Mouse (Mus musculus) limb, embryonic 10.5 days (tissue): ENCODE results near the gene Slc12a9. TPM values are rescaled to one million over a fixed set of nuclear protein-coding genes. Genes with fewer than 3 reads are reported as not detected.

Experiments used
- DNase-seq: peaks from one replicate; pipeline ENCODE4 v3.0.0-alpha.2; 2017; ENCODE audit warnings: low spot score
- H3K27ac ChIP-seq: fragments of 300-500 bp; sonication (generic); 2 replicates; pipeline ENCODE4 v1.5.1; 2016; ENCODE audit warnings: mild to moderate bottlenecking
- H3K27me3 ChIP-seq: fragments of 300-500 bp; sonication (generic); 2 replicates; pipeline ENCODE4 v1.6.1; 2016; ENCODE audit warnings: low read depth, mild to moderate bottlenecking; ENCODE audit not compliant: poor library complexity, severe bottlenecking
- H3K36me3 ChIP-seq: fragments of 300-500 bp; sonication (generic); 2 replicates; pipeline ENCODE4 v1.6.1; 2016; ENCODE audit warnings: mild to moderate bottlenecking, moderate library complexity
- H3K4me1 ChIP-seq: fragments of 300-500 bp; sonication (generic); 2 replicates; pipeline ENCODE4 v1.6.1; 2016
- H3K4me3 ChIP-seq: fragments of 300-500 bp; sonication (generic); 2 replicates; pipeline ENCODE4 v1.5.1; 2016; ENCODE audit warnings: mild to moderate bottlenecking, moderate library complexity
- H3K9me3 ChIP-seq: fragments of 300-500 bp; sonication (generic); replicated peaks from 2 replicates; pipeline ENCODE4 v1.6.1; 2016; ENCODE audit warnings: mild to moderate bottlenecking
- WGBS: fragments of 180-500 bp; shearing (Covaris S2); methylation state at CpG from one replicate; pipeline ENCODE4 v1.1.7; 2016; 5-methylcytosine and 5-hydroxymethylcytosine counted together
- polyA plus RNA-seq: library from polyadenylated mRNA; unstranded; fragments of >200 nt; fragmentation: Nextera tagmentation; extraction: Ambion mirVana; gene quantifications from 2 replicates; pipeline ENCODE4 v1.2.1, GENCODE M21; 2016

The Slc12a9 gene
- polyA plus RNA-seq, 1 experiment from 2014 or later = 10.4 TPM

GRCm38 (mm10) chr5:137352011-137352975 is 18.9 kb upstream of the Slc12a9 start:
- DNase-seq = peak; percentile 56
- Histone ChIP-seq H3K27me3 (no peaks in the 10 kb centered on the region), H3K36me3 (peaks cover 50% of the 10 kb centered on the region), H3K27ac (peak overlapping the region; percentile 98), H3K4me3 (peak overlapping the region; percentile 97), H3K9me3 (no peaks in the 10 kb centered on the region), H3K4me1 (peaks cover 55% of the 10 kb centered on the region)
- 4% methylated on average over 16 of the region's 16 CpGs for WGBS

- Histone ChIP-seq H3K36me3 (peaks cover 41% of the 10 kb centered on the region), H3K4me1 (peaks cover 59% of the 10 kb centered on the region), H3K4me3 (peak overlapping the region; percentile 97), H3K9me3 (no peaks in the 10 kb centered on the region), H3K27ac (peak overlapping the region; percentile 98), H3K27me3 (no peaks in the 10 kb centered on the region)
- no peak for DNase-seq
- WGBS = 3% methylated on average over 4 of the region's 4 CpGs
Observed at GRCm38 (mm10) chr5:137351394-137351793, 18.0 kb upstream of the Slc12a9 start.

GRCm38 (mm10) chr5:137351058-137351380 is 17.6 kb upstream of the Slc12a9 start:
- Histone ChIP-seq H3K27me3 (no peaks in the 10 kb centered on the region), H3K36me3 (peaks cover 37% of the 10 kb centered on the region), H3K27ac (peak overlapping the region; percentile 98), H3K9me3 (no peaks in the 10 kb centered on the region), H3K4me3 (peak overlapping the region; percentile 97), H3K4me1 (peaks cover 62% of the 10 kb centered on the region)
- WGBS = 0% methylated on average over 8 of the region's 8 CpGs
- DNase-seq = no peak

- H3K27ac ChIP-seq = peak overlapping the region; percentile 98
- peak overlapping the region; percentile 97 for H3K4me3 ChIP-seq
- DNase-seq = peak; percentile 73
- peaks cover 68% of the 10 kb centered on the region for H3K4me1 ChIP-seq
- H3K36me3 ChIP-seq = peaks cover 31% of the 10 kb centered on the region
- 1% methylated on average over 55 of the region's 55 CpGs for WGBS
- H3K9me3 ChIP-seq = no peaks in the 10 kb centered on the region
- no peaks in the 10 kb centered on the region for H3K27me3 ChIP-seq
Observed at GRCm38 (mm10) chr5:137350205-137351057, 17.0 kb upstream of the Slc12a9 start.

GRCm38 (mm10) chr5:137349384-137350204 is 16.2 kb upstream of the Slc12a9 start, which contains the start of gene Ephb4:
Gene Ephb4 (plus strand): TSS chr5:137350109.
- Histone ChIP-seq H3K4me3 (peak within 1 kb of the TSS; percentile 97), H3K36me3 (peaks cover 23% of the 10 kb centered on the region), H3K27ac (peak within 1 kb of the TSS; percentile 98), H3K9me3 (no peaks in the 10 kb centered on the region), H3K4me1 (peaks cover 72% of the 10 kb centered on the region), H3K27me3 (no peaks in the 10 kb centered on the region)
- DNase-seq = peak; percentile 96
- 1% methylated on average over 32 of the region's 32 CpGs for WGBS

- peak overlapping the region; percentile 98 for H3K27ac ChIP-seq
- peaks cover 66% of the 10 kb centered on the region for H3K4me1 ChIP-seq
- no peaks in the 10 kb centered on the region for H3K27me3 ChIP-seq
- peak; percentile 76 for DNase-seq
- peaks cover 15% of the 10 kb centered on the region for H3K36me3 ChIP-seq
- under 1% methylated on average over 33 of the region's 33 CpGs for WGBS
- H3K9me3 ChIP-seq = no peaks in the 10 kb centered on the region
- peak overlapping the region; percentile 97 for H3K4me3 ChIP-seq
Observed at GRCm38 (mm10) chr5:137348482-137349383, 15.3 kb upstream of the Slc12a9 start.

- no peak for DNase-seq
- H3K27me3 ChIP-seq = no peaks in the 10 kb centered on the region
- peaks cover 8% of the 10 kb centered on the region; the same call in 1 of the 2 replicates for H3K36me3 ChIP-seq
- peaks cover 58% of the 10 kb centered on the region for H3K4me1 ChIP-seq
- no peaks in the 10 kb centered on the region for H3K9me3 ChIP-seq
- H3K27ac ChIP-seq = peak overlapping the region; percentile 98
- WGBS = 13% methylated on average over 7 of the region's 7 CpGs
- peak overlapping the region; percentile 97 for H3K4me3 ChIP-seq
Observed at GRCm38 (mm10) chr5:137347856-137348255, 14.5 kb upstream of the Slc12a9 start.

GRCm38 (mm10) chr5:137346983-137347382 is 13.6 kb upstream of the Slc12a9 start:
- H3K27ac ChIP-seq = 0 out of 2 replicates have a peak overlapping the region, but pooled peaks have one; percentile 20

GRCm38 (mm10) chr5:137346388-137346787 is 13.0 kb upstream of the Slc12a9 start:
- Histone ChIP-seq H3K4me3 (no peak overlapping the region), H3K36me3 (0 out of 2 replicates have a peak, but pooled peaks cover under 1% of the 10 kb centered on the region), H3K27ac (0 out of 2 replicates have a peak overlapping the region, but pooled peaks have one; percentile 20), H3K4me1 (peaks cover 44% of the 10 kb centered on the region), H3K27me3 (no peaks in the 10 kb centered on the region), H3K9me3 (no peaks in the 10 kb centered on the region)
- DNase-seq = no peak
- 74% methylated on average over 1 of the region's 1 CpGs for WGBS

More at GRCm38 (mm10) chr5:137346983-137347382, 13.6 kb upstream of the Slc12a9 start:
- peaks cover 50% of the 10 kb centered on the region for H3K4me1 ChIP-seq
- 0 out of 2 replicates have a peak, but pooled peaks cover 3% of the 10 kb centered on the region for H3K36me3 ChIP-seq
- WGBS = 88% methylated on average over 4 of the region's 4 CpGs
- DNase-seq = no peak
- no peaks in the 10 kb centered on the region for H3K9me3 ChIP-seq
- no peak overlapping the region for H3K4me3 ChIP-seq
- H3K27me3 ChIP-seq = no peaks in the 10 kb centered on the region

GRCm38 (mm10) chr5:137345821-137346220 is 12.4 kb upstream of the Slc12a9 start:
- H3K4me3 ChIP-seq = no peak overlapping the region
- 21% methylated on average over 9 of the region's 9 CpGs for WGBS
- H3K36me3 ChIP-seq = no peaks in the 10 kb centered on the region
- peaks cover 43% of the 10 kb centered on the region for H3K4me1 ChIP-seq
- H3K27me3 ChIP-seq = no peaks in the 10 kb centered on the region
- no peaks in the 10 kb centered on the region for H3K9me3 ChIP-seq
- no peak for DNase-seq
- H3K27ac ChIP-seq = peak overlapping the region; percentile 4; the same call in 1 of the 2 replicates

- Histone ChIP-seq H3K36me3 (no peaks in the 10 kb centered on the region), H3K27me3 (no peaks in the 10 kb centered on the region), H3K27ac (no peak overlapping the region), H3K4me3 (no peak overlapping the region), H3K4me1 (peaks cover 48% of the 10 kb centered on the region), H3K9me3 (no peaks in the 10 kb centered on the region)
- DNase-seq = no peak
Observed at GRCm38 (mm10) chr5:137343869-137344268, 10.5 kb upstream of the Slc12a9 start.
